Mouse (Mus musculus) intestine, embryonic 14.5 days (tissue): ENCODE data around the gene Ahsa1. TPM values are rescaled to one million over a fixed set of nuclear protein-coding genes. Genes with fewer than 3 reads are reported as not detected.
"Not testable (repeated sequence)": the region's sequence is repeated elsewhere in the genome, so short reads cannot be mapped to it uniquely, and the experiment has no call there.

Experiments used
- ATAC-seq: fragments of 200-750 bp; cut with Nextera tagmentation; replicated peaks from 2 replicates; pipeline ENCODE4 v1.8.0; 2017; ENCODE audit warnings: low read depth, moderate number of reproducible peaks, moderate TSS enrichment, moderate library complexity; ENCODE audit not compliant: low FRiP score, low TSS enrichment
- DNase-seq: peaks from one replicate; pipeline ENCODE4 v3.0.0-alpha.2; 2018; ENCODE audit warnings: low spot score
- H3K27ac ChIP-seq: fragments of 300-500 bp; sonication (generic); 2 replicates; pipeline ENCODE4 v1.5.1; 2014; ENCODE audit warnings: low read depth, mild to moderate bottlenecking, control low read depth
- H3K27me3 ChIP-seq: fragments of 300-500 bp; sonication (generic); replicated peaks from 2 replicates; pipeline ENCODE4 v1.6.1; 2014; ENCODE audit warnings: low read length, control low read depth; ENCODE audit not compliant: control insufficient read depth, insufficient read depth
- H3K36me3 ChIP-seq: fragments of 300-500 bp; sonication (generic); 2 replicates; pipeline ENCODE4 v1.6.1; 2014; ENCODE audit warnings: low read length, control low read depth; ENCODE audit not compliant: control insufficient read depth, insufficient read depth
- H3K4me1 ChIP-seq: fragments of 300-500 bp; sonication (generic); replicated peaks from 2 replicates; pipeline ENCODE4 v1.6.1; 2014; ENCODE audit warnings: low read length, control low read depth, mixed read lengths; ENCODE audit not compliant: control insufficient read depth, insufficient read depth
- H3K4me2 ChIP-seq: fragments of 300-500 bp; sonication (generic); 2 replicates; pipeline ENCODE4 v1.6.1; 2014; ENCODE audit warnings: low read length
- H3K4me3 ChIP-seq: fragments of 300-500 bp; sonication (generic); 2 replicates; pipeline ENCODE4 v1.5.1; 2014; ENCODE audit warnings: low read depth, low read length, control low read depth, mixed read lengths
- H3K9ac ChIP-seq: fragments of 300-500 bp; sonication (generic); 2 replicates; pipeline ENCODE4 v1.6.1; 2014; ENCODE audit warnings: mild to moderate bottlenecking, low read length
- H3K9me3 ChIP-seq: fragments of 300-500 bp; sonication (generic); 2 replicates; pipeline ENCODE4 v1.6.1; 2016; ENCODE audit warnings: low read length, control low read depth; ENCODE audit not compliant: control insufficient read depth
- WGBS: fragments of 180-500 bp; shearing (Covaris S2); extraction: QIAGEN DNeasy Blood & Tissue Kit; methylation state at CpG from one replicate; pipeline ENCODE4 v1.1.7; 2014; 5-methylcytosine and 5-hydroxymethylcytosine counted together
- microRNA-seq: library from miRNA; unstranded; fragments of <30 nt; microRNA quantifications from one replicate; pipeline ENCODE4, GENCODE M21; 2016
- polyA plus RNA-seq: library from polyadenylated mRNA; unstranded; fragments of >200 nt; fragmentation: Nextera tagmentation; extraction: Ambion mirVana; gene quantifications from 2 replicates; pipeline ENCODE4 v1.2.1, GENCODE M21; 2014

Gene Ahsa1
- polyA plus RNA-seq, 1 experiment from 2014 or later, result 205 TPM

DNA sequence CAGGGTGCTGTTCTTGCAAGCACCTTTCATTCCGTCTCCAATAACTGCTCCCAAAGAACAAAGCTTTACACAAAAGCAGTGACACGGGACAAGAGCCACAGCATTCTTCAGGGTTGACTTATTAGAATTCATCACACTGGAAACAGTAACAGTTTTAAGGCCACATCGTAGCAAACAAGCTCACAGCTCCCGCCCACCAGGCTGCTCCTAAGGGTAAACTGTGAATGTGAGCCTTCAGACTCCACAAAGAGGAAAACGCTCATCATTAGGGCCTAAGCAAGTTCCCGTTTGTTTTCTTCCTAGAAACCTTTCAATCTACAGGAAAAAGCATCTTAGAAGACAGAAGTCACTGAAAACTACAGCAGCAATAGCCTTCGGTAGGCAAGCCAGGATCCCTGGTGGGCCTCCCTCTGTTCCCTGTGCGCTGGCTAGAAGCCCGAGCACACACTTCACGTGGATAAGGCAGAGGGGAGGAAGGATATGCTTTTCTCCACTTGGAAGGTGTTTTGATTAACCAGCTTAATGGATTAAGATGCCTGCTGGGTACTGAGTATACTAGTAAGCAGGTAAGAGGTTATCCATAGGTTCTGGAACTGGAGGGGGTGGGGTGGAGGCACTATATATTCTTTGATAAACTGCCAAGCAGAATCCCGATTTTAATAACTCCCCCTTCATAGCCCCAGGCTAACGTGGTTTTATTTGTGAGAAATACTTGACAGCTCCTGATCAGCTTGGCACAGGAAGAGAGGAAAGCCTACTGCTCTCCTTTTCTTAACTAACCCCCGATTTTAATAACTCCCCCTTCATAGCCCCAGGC is 39.7 kb downstream of the Ahsa1 start:
- Histone ChIP-seq H3K27ac (no peak overlapping the region), H3K27me3 (peaks cover 10% of the 10 kb centered on the region; the same call in 1 of the 2 replicates), H3K9ac (no peak overlapping the region), H3K9me3 (no peaks in the 10 kb centered on the region), H3K4me2 (no peak overlapping the region), H3K4me3 (no peak overlapping the region), H3K36me3 (peaks cover 28% of the 10 kb centered on the region), H3K4me1 (no peaks in the 10 kb centered on the region)
- ATAC-seq, result no peak
- no peak for DNase-seq
- WGBS, result 49% methylated on average over 13 of the region's 13 CpGs

- not testable (repeated sequence) for ATAC-seq, H3K4me1 ChIP-seq, H3K4me2 ChIP-seq, H3K4me3 ChIP-seq, H3K27me3 ChIP-seq, H3K27ac ChIP-seq, H3K9ac ChIP-seq, DNase-seq, H3K9me3 ChIP-seq
- H3K36me3 ChIP-seq, result peaks cover 34% of the 10 kb centered on the region
- WGBS, result 79% methylated on average over 4 of the region's 4 CpGs
Observed at GRCm38 (mm10) chr12:87306584-87306844, 40.2 kb downstream of the Ahsa1 start.

DNA sequence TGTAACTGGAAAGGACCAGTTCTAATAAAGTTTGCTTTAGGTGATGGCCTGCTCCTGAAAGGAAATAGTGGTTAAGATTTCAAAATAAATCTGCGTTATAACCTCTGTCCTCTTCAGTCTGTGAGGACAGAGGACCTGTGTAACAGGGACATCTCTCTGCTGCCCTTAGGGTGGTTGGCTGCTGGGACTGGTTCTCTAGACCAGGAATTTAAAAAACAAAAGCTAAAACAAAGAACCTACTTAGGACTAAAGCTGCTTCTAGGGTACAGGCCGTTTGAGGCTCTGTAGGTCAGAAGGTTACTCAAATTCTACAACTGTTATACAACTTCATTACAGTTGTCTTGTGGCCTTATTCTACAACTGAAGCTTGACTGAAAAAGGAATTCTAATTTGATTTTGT is 46.8 kb downstream of the Ahsa1 start:
- DNase-seq, result no peak
- Histone ChIP-seq H3K4me1 (no peaks in the 10 kb centered on the region), H3K9ac (no peak overlapping the region), H3K27ac (no peak overlapping the region), H3K4me3 (no peak overlapping the region), H3K36me3 (peaks cover 45% of the 10 kb centered on the region), H3K4me2 (no peak overlapping the region), H3K27me3 (no peaks in the 10 kb centered on the region), H3K9me3 (no peaks in the 10 kb centered on the region)
- 79% methylated on average over 2 of the region's 2 CpGs for WGBS
- ATAC-seq, result no peak

DNA sequence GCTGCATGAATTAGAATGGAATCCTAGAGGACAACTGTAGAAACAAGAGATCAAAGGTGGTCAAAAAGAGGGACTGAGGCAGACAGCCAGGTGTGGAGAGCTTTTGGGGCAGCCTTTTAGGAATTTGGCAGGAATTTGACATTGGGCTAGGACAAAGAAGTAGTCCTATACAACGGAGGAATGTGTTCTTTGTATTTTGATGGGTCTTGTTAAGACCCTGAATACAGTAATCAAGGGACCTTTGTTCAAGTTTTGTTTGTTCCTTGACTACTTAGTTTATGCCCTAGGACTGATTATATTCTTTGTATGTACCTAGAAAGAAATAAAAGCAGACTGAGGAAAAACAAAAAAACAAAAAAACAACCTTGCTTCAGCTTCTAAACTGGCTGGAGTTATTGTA is 51.7 kb downstream of the Ahsa1 start:
- no peak for ATAC-seq
- no peak for DNase-seq
- H3K9ac ChIP-seq, result no peak overlapping the region

GRCm38 (mm10) chr12:87319229-87319628 is 53.0 kb downstream of the Ahsa1 start:
- 88% methylated on average over 3 of the region's 3 CpGs for WGBS
- ATAC-seq, result no peak
- Histone ChIP-seq H3K9ac (no peak overlapping the region), H3K36me3 (peaks cover 7% of the 10 kb centered on the region; the same call in 1 of the 2 replicates), H3K9me3 (no peaks in the 10 kb centered on the region), H3K27ac (no peak overlapping the region), H3K4me3 (no peak overlapping the region), H3K4me1 (no peaks in the 10 kb centered on the region), H3K4me2 (no peak overlapping the region), H3K27me3 (no peaks in the 10 kb centered on the region)
- no peak for DNase-seq

More for the DNA sequence above, 51.7 kb downstream of the Ahsa1 start:
- no peaks in the 10 kb centered on the region for H3K4me1 ChIP-seq
- WGBS, result 82% methylated on average over 1 of the region's 1 CpGs
- H3K36me3 ChIP-seq, result peaks cover 3% of the 10 kb centered on the region; the same call in 1 of the 2 replicates
- H3K4me2 ChIP-seq, result no peak overlapping the region
- no peaks in the 10 kb centered on the region for H3K9me3 ChIP-seq
- H3K27me3 ChIP-seq, result no peaks in the 10 kb centered on the region
- H3K4me3 ChIP-seq, result no peak overlapping the region
- no peak overlapping the region for H3K27ac ChIP-seq

Small RNA genes lying within 50 kb of the gene (microRNA-seq; reads per million reads assigned to microRNA genes)
- gene Gm47293, result not detected

Other genes starting within 250 kb of the Ahsa1 start
- 0.62 and 1.0 TPM in 2 replicates for gene Tmem63c, start 245.1 kb upstream of the Ahsa1 start, polyA plus RNA-seq
- 1.0 and 1.8 TPM in 2 replicates for gene Ngb, start 163.9 kb upstream of the Ahsa1 start, polyA plus RNA-seq
- gene Gstz1, start 119.3 kb upstream of the Ahsa1 start, polyA plus RNA-seq, result 47.7 and 48.8 TPM in 2 replicates
- gene Pomt2, start 118.5 kb upstream of the Ahsa1 start, polyA plus RNA-seq, result 17.1 and 19.2 TPM in 2 replicates
- gene Samd15, start 66.8 kb upstream of the Ahsa1 start, polyA plus RNA-seq, result 1.1 and 1.4 TPM in 2 replicates
- gene Tmed8, start 66.0 kb upstream of the Ahsa1 start, polyA plus RNA-seq, result 2.6 TPM in 2 replicates
- 0.30 and 0.73 TPM in 2 replicates for gene Noxred1, start 27.7 kb upstream of the Ahsa1 start, polyA plus RNA-seq
- gene Vipas39, start 223 bp upstream of the Ahsa1 start, polyA plus RNA-seq, result 40.8 and 47.3 TPM in 2 replicates
- gene Ism2, start 33.2 kb downstream of the Ahsa1 start, polyA plus RNA-seq, result 0.22 and 0.40 TPM in 2 replicates
- gene Sptlc2, start 121.9 kb downstream of the Ahsa1 start, polyA plus RNA-seq, result 101 and 118 TPM in 2 replicates
- gene Slirp, start 177.4 kb downstream of the Ahsa1 start, polyA plus RNA-seq, result 286 and 300 TPM in 2 replicates
- 58.0 and 59.9 TPM in 2 replicates for gene Alkbh1, start 177.5 kb downstream of the Ahsa1 start, polyA plus RNA-seq
- gene Snw1, start 205.8 kb downstream of the Ahsa1 start, polyA plus RNA-seq, result 121 and 142 TPM in 2 replicates
- not detected in 2 replicates for gene Gm5788, start 228.2 kb downstream of the Ahsa1 start, polyA plus RNA-seq
- not detected in 2 replicates for gene Gm8300, start 247.8 kb downstream of the Ahsa1 start, polyA plus RNA-seq